Mouse (Mus musculus) liver, adult 2 months (tissue): ENCODE results near the gene Gpr15.

Source experiments
- CTCF ChIP-seq: fragments of 200-500 bp; IDR thresholded peaks from 2 replicates; pipeline ENCODE4 v1.5.1; 2011; ENCODE audit warnings: low read depth, low read length, control low read depth
- POLR2A ChIP-seq: fragments of 200-500 bp; IDR thresholded peaks from 2 replicates; pipeline ENCODE4 v1.6.1; 2011; ENCODE audit warnings: low read length, control low read depth; ENCODE audit not compliant: insufficient read depth; ENCODE audit errors: extremely low read depth

DNA sequence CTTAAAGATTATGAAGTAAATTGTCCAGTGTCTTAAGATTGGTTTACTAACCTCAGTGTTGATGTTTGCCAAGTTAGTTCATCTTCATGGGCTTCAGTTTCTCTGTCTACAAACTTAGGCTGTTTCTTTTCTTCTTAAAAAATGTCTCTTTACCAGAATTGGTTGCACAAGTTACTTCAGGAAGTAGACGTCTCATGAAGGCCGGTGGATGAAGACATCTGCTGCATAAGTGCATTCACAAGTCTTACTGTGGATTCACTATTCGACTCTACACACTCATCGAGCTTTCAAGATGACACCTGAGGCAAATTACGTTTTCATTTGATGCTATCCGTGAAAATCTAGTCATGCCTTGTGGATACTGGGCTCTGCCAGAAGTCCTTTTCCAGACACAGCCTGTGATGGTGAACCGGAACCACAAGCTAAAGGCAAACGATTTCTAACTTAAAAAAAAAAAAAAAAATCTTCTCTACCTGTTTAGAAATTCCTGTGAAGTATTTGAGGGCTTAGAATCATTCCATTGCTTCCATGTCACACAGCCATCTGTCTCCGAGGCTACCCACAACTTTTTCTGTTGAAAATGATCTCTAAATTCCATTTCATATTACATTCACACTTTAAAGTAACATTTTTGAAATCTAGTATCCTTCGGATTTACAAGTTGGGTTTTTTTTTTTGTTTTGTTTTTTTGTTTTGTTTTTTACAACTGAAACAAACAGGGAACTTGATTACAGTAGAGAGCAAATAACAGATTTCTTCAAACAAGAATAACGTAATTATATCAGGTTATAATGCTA is 8.0 kb upstream of the Gpr15 start:
- TF ChIP-seq CTCF, result no peak
- no peak for TF ChIP-seq POLR2A
